Mouse (Mus musculus) thymus, postnatal 36 days (tissue): Measurements from ENCODE around the gene Fntb.
"Not testable (repeated sequence)": the region's sequence is repeated elsewhere in the genome, so short reads cannot be mapped to it uniquely, and the experiment has no call there.

Experiments
- DNase-seq, 2 experiments: peaks; one replicate each; pipeline ENCODE4 v3.0.0; 2022; ENCODE audit warnings: mixed read lengths in 2 of 2

The Fntb gene

GRCm38 (mm10) chr12:76839298-76839697 lies 73.9 kb downstream of the Fntb start:
- no peak for DNase-seq

GRCm38 (mm10) chr12:76840081-76840480 lies 74.7 kb downstream of the Fntb start:
- no peak for DNase-seq

- peak in 1 of 2 experiments; percentile 12 for DNase-seq
These were observed 79.1 kb downstream of the Fntb start for GRCm38 (mm10) chr12:76844346-76845061.

GRCm38 (mm10) chr12:76852419-76852818 lies 87.0 kb downstream of the Fntb start:
- DNase-seq, result no peak

- peak; percentile 27 to 33 for DNase-seq
These were observed 88.2 kb downstream of the Fntb start for GRCm38 (mm10) chr12:76853378-76854142.

GRCm38 (mm10) chr12:76857087-76857486 lies 91.7 kb downstream of the Fntb start:
- no peak for DNase-seq

GRCm38 (mm10) chr12:76858788-76859187 lies 93.4 kb downstream of the Fntb start:
- not testable (repeated sequence) for DNase-seq

- no peak for DNase-seq
These were observed 98.3 kb downstream of the Fntb start for GRCm38 (mm10) chr12:76863651-76864050.

DNA sequence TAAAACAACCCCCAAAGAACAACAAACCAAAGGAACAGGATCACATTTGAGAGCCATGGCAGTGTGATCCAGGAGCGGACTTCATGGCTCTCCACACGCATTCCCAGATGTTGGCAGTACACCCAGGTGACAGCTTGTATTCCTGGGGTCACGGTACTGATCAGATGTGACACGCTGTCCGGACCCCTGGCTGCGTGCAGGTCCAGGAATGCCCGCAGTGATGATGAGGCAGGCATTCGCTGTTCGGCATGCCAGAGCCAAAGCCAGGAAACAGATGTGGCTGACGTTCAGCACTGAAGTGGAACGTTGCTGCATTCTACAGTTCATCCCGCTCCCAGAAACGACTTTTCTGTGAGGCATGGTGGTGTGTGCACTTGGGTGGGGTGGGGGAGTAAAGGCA lies 99.9 kb downstream of the Fntb start:
- no peak for DNase-seq

DNA sequence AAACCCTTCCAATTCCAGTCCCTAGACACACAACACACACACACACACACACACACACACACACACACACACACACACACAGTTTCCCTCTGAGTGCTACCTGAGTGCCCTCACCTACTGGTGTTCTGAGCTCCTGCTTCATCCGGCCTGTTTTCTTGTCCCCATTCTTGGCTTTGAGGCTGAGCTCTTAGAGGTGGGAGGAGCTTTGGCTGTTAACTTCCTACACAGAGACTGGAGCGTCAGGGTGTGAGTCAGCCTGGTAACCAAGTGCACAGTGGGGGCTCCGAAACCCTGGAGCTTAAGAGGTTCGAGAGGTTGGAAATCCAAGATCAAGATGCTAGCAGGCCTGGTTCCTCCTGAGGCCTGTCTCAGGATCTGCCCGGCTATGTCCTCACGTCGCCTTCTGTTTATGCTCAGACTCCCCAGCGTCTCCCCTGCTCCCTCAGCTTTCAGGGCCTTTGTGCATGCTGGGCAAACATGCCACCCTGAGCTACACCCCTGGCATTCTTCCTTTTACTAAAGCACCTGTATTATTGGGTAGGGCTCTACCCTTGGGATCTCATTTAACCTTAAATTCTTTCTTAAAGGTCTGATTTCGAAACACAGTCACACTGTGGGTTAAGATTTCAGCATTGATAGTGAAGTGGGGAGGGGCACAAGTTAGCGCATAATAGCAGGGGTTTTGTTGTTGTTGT lies 102.3 kb downstream of the Fntb start:
- peak in 1 of 2 experiments; percentile 12 for DNase-seq

DNA sequence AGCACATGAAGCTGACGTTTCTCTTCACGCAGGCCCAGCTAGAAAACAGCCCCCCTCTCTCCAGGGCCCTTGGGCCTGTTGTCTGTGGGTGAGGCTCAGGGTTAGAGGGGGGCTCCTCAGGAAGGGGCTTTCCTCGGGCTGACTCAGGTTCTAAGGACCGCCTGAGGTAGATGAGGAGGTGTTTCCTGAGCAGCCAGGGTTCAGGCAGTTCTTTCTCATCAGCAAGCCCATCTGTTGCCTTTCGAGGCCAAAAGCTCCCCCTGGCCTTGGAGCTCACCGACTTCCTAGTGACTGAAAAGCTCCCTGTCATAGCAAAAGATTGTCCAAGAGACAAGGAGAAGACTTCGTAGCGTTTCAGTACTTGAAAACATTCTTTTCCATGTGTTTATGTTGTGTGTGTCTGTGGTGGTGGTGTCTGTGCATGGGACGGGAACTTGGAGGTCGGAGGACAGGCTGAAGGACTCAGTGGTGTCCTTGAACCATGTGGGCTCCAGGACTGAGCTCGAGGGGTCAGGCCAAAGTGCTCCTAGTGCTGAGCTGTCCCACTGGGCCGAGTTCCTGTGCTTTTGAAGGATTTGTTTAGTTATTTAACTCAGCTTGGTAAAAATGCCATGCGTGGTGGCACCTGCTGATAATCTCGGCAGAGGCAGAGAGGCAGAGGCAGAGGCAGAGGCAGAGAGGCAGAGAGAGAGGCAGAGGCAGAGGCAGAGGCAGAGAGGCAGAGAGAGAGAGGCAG lies 103.2 kb downstream of the Fntb start:
- DNase-seq, result no peak

GRCm38 (mm10) chr12:76869561-76869960 lies 104.2 kb downstream of the Fntb start:
- DNase-seq, result no peak

DNA sequence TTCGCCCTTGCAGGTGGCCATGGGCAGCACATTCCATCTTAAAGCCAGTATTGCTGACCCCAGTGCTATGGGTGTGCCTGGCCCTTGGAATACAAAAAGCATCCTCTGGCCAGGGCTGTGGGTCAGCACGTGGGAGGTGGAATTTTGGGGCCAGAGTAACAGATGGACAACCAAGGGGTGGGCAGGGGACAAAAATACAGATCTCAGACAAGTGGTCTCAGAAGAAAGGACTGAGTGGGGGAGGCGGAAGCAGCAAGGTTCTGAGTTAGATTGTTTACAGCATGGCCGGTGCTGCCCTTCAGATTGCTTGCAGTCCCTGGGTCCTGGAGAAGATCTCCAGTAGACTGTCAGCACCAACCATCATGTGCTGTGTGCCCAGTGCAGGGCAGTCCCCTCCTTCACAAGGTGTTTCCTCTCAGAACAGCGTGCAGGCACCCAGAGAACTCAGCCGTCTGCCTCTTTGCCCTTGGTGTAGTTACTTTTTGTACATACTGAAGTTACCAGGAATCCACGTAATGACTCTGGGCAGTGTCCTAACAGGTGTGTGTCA lies 107.5 kb downstream of the Fntb start:
- DNase-seq, result no peak

DNA sequence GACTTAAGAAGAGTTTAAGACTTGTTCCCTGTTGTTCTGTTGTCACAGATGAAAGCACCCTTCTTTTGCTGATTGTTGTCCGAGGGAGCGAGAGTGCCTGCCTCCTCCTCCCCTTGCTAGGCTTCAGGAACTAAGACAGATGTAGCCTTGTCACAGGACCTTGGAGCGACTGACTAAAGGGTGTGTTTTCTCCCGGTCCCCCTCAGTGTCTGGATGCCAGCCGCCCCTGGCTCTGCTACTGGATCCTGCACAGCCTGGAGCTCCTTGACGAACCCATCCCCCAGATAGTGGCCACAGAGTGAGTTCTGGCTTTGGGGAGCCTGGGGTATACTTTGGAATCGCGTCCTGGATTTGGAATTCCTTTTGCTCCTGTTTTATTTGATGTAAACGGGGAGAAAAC lies 109.4 kb downstream of the Fntb start:
- no peak for DNase-seq

- peak; percentile 59 to 62 for DNase-seq
These were observed 113.9 kb downstream of the Fntb start for GRCm38 (mm10) chr12:76879242-76879641.

DNA sequence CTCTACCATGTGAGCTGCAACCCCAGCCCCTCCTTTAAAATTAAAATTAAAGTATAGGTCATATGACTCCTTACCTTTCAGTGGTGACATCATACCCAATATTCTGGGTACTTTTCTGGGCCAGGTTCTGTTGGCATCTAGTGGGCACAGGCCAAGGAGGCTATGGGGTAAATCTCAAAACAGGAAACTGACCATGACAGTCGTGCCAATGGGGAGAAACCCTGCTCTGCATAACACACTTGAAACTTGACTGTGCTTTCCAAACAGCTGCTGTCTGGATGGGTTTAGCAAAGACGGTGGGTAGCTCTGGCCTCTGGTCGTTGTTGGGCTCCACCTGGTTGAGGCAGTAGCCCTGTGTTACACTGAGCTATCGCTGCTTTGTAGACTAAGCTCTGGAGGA lies 114.7 kb downstream of the Fntb start:
- DNase-seq, result no peak

GRCm38 (mm10) chr12:76883824-76884223 lies 118.4 kb downstream of the Fntb start:
- DNase-seq, result no peak

DNA sequence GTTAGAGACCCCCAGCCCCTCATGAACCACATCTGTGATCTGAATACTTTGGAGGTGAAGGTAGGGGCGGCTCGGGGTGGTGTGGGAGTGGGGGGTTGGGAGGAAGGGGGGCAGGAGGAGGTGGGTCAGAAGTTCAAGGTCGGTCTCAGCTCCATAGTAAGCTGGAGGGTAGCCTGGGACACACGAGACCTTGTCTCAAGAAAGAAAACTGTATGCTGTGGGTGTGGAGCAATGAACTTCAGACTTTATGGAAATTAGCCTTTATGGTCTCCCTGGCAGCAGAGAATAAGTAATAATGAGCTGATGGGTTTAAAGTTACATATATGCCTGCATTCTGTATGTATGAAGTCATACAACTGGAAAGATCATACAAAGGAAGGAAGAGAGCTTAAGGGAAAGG lies 119.7 kb downstream of the Fntb start:
- no peak for DNase-seq

DNA sequence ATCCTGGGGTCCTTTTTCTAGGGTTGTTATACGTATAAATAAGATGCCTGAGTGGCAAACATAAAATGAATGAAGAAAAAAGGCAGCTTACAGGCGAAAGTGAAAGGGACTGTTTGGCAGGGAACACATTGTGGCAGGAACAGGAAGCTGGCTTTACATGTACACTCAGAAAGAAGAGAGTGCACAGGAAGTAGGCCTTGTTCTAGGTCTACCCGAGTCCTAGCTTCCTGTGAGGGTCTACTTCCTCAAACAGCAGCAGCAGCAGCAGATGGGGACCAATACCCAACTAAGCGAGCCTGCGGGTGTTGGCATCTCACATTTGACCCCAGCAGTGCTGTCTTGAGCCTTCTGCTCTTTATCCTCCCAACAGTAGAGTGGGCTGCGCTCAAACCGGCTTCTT lies 121.4 kb downstream of the Fntb start:
- DNase-seq, result peak; percentile 46 to 58

- no peak for DNase-seq
These were observed 122.6 kb downstream of the Fntb start for GRCm38 (mm10) chr12:76887941-76888340.

GRCm38 (mm10) chr12:76889404-76890184 lies 124.2 kb downstream of the Fntb start:
- no peak for DNase-seq

GRCm38 (mm10) chr12:76891160-76891559 lies 125.8 kb downstream of the Fntb start:
- no peak for DNase-seq
